Mouse (Mus musculus): Measurements from ENCODE around the gene Gm20547. TPM values are rescaled to one million over a fixed set of nuclear protein-coding genes. Genes with fewer than 3 reads are reported as not detected.
A peak's percentile ranks its signal among the peaks of the same experiment; 100 is the strongest.
"Not testable (repeated sequence)": the region's sequence is repeated elsewhere in the genome, so short reads cannot be mapped to it uniquely, and the experiment has no call there.

The Gm20547 gene
- polyA plus RNA-seq, 1 experiment from 2014 or later: not detected

DNA sequence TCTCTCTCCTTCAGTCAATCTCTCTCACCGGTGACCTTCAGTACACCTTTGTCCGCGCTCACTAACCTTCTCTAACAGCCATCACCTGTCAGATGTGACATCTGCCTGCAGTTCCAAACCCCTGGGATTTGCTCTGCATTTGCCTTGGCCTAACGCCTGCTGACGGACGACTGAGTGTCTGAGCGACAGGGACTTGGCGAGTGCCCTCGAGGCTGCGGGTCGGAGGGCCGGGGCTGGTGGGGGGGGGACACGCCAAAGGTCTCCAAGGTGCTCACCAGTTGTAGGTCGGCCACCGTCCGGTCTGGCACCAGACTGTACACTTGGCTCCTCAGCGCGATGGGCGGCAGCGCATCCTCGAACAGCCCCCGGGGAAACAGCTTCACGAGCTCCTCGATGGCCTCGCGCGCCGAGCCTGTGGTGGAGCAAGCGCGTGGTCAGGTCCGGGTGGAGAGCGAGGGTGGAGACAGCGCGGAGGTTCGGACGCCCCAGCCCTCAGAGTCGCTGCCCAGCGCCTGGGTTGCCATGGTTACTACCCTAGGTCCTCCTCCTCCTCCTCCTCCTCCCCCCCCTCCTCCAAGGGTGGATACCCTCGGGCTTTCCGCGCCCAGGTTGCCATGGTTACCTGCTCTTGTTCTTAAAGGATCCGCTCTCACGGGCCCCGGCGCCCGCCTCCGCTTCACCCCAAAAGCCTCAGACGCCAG is 45.5 kb downstream of the Gm20547 start:
- H3K4me2 ChIP-seq (ENCODE audit: low read length): peak overlapping the region; percentile 99
- H3K27ac ChIP-seq (ENCODE audit: low read depth, low read length): peak overlapping the region; percentile 84
- H3K27me3 ChIP-seq (replicated peaks; ENCODE audit: control insufficient read depth, insufficient read depth, low read length): no peaks in the 10 kb centered on the region
- 2% methylated on average over 42 of the region's 48 CpGs for WGBS
- H3K4me3 ChIP-seq (ENCODE audit: low read length): peak overlapping the region; percentile 79
- peaks cover 17% of the 10 kb centered on the region for H3K4me1 ChIP-seq (ENCODE audit: control insufficient read depth, insufficient read depth, low read depth, low read length)
- ATAC-seq: peak; percentile 86
- H3K36me3 ChIP-seq (ENCODE audit: control insufficient read depth, insufficient read depth, low read length): peaks cover 27% of the 10 kb centered on the region
- no peaks in the 10 kb centered on the region for H3K9me3 ChIP-seq (ENCODE audit: control insufficient read depth, low read length)
- peak overlapping the region; percentile 76 for H3K9ac ChIP-seq (ENCODE audit: low read depth, low read length)

DNA sequence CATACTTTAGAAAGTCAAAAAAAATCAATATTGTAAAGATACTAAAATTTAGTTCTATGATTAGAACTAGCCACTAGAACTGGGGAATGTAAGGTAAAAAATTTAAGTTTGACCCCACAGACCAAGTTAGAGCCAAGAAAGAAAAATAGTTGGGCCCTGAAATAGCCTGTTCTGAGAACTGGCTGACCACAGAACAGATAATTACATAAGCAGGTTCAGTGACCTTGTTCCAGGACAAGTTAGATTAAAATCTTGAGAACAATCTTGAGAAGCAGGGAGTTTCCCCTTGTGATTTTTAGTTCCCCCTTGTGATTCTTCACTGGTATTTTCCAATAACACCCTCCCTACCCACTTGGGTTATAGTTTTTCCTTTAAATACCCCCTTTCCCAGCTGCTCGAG is 51.1 kb downstream of the Gm20547 start:
- WGBS: 100% methylated on average over 1 of the region's 1 CpGs
- H3K4me3 ChIP-seq (ENCODE audit: low read length); H3K4me2 ChIP-seq (ENCODE audit: low read length); H3K27ac ChIP-seq (ENCODE audit: low read depth, low read length); H3K27me3 ChIP-seq (replicated peaks; ENCODE audit: control insufficient read depth, insufficient read depth, low read length); H3K4me1 ChIP-seq (ENCODE audit: control insufficient read depth, insufficient read depth, low read depth, low read length); H3K9ac ChIP-seq (ENCODE audit: low read depth, low read length); H3K9me3 ChIP-seq (ENCODE audit: control insufficient read depth, low read length); ATAC-seq: not testable (repeated sequence)
- H3K36me3 ChIP-seq (ENCODE audit: control insufficient read depth, insufficient read depth, low read length): peaks cover 23% of the 10 kb centered on the region

DNA sequence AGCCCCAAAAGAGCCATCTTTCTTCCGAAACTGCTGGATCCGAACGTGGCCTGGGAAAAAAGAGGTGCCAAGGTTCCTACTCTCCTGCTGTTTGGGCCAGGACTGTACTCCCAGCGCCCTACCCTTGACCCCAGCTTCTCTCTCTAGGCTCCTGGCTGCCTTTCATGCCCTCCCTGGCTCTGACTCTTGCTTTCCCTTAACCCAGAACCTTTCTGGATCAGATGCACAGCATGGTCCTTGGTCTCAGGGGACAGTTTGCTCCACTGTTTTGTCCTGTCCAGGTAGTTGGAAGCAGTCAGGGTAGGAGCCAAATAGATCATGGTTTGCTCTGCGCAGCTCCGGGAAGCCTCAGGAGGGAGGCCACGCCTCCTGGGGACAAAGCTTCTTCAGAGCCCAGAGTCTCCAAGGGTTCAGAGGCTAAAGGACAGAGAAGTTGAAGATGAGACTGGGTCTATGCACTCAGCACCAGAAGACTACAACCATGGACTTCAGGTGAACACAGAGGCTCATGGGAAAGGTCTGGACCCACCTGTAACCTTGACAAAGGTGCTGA is 66.9 kb downstream of the Gm20547 start:
- H3K4me3 ChIP-seq (ENCODE audit: low read length): no peak overlapping the region
- ATAC-seq: no peak
- WGBS: 79% methylated on average over 7 of the region's 7 CpGs
- H3K27ac ChIP-seq (ENCODE audit: low read depth, low read length): no peak overlapping the region
- no peaks in the 10 kb centered on the region for H3K27me3 ChIP-seq (replicated peaks; ENCODE audit: control insufficient read depth, insufficient read depth, low read length)
- no peak overlapping the region for H3K4me2 ChIP-seq (ENCODE audit: low read length)
- no peaks in the 10 kb centered on the region for H3K9me3 ChIP-seq (ENCODE audit: control insufficient read depth, low read length)
- H3K9ac ChIP-seq (ENCODE audit: low read depth, low read length): no peak overlapping the region
- no peaks in the 10 kb centered on the region for H3K36me3 ChIP-seq (ENCODE audit: control insufficient read depth, insufficient read depth, low read length)
- H3K4me1 ChIP-seq (ENCODE audit: control insufficient read depth, insufficient read depth, low read depth, low read length): no peaks in the 10 kb centered on the region

DNA sequence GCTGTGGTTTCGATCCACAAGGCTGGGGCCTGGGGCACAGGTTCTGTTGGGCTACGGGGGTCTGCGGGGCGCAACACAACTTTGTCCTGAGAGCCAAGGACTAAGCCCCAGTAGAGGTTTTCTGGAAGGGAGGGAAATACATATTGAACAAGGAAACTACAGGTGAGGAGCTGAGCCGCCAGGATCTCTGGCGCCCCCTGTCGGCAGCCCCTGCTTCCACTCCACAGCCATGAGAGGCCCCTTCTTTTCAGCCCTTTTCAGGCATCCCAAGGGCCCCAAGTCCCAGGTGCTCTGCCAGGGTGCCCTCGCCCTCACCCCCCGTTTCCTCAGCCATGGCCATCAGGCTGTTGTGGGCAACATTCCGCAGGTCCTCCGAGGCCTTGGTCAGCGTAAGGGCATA is 68.1 kb downstream of the Gm20547 start:
- H3K36me3 ChIP-seq (ENCODE audit: control insufficient read depth, insufficient read depth, low read length); H3K27me3 ChIP-seq (replicated peaks; ENCODE audit: control insufficient read depth, insufficient read depth, low read length); H3K9me3 ChIP-seq (ENCODE audit: control insufficient read depth, low read length); H3K4me3 ChIP-seq (ENCODE audit: low read length); ATAC-seq; H3K4me2 ChIP-seq (ENCODE audit: low read length); H3K9ac ChIP-seq (ENCODE audit: low read depth, low read length); H3K4me1 ChIP-seq (ENCODE audit: control insufficient read depth, insufficient read depth, low read depth, low read length); H3K27ac ChIP-seq (ENCODE audit: low read depth, low read length): not testable (repeated sequence)
- 61% methylated on average over 12 of the region's 12 CpGs for WGBS

- ATAC-seq: no peak
- H3K4me3 ChIP-seq (ENCODE audit: low read length): no peak overlapping the region
- 77% methylated on average over 15 of the region's 15 CpGs for WGBS
Measured at GRCm38 (mm10) chr17:34811275-34811674, 70.6 kb downstream of the Gm20547 start.

GRCm38 (mm10) chr17:34810811-34811210 is 71.0 kb downstream of the Gm20547 start:
- not testable (repeated sequence) for H3K9me3 ChIP-seq (ENCODE audit: control insufficient read depth, low read length); H3K36me3 ChIP-seq (ENCODE audit: control insufficient read depth, insufficient read depth, low read length); H3K27ac ChIP-seq (ENCODE audit: low read depth, low read length); H3K4me1 ChIP-seq (ENCODE audit: control insufficient read depth, insufficient read depth, low read depth, low read length); ATAC-seq; H3K4me3 ChIP-seq (ENCODE audit: low read length); H3K9ac ChIP-seq (ENCODE audit: low read depth, low read length); H3K4me2 ChIP-seq (ENCODE audit: low read length); H3K27me3 ChIP-seq (replicated peaks; ENCODE audit: control insufficient read depth, insufficient read depth, low read length)
- 89% methylated on average over 8 of the region's 8 CpGs for WGBS

More at GRCm38 (mm10) chr17:34811275-34811674, 70.6 kb downstream of the Gm20547 start:
- no peaks in the 10 kb centered on the region for H3K4me1 ChIP-seq (ENCODE audit: control insufficient read depth, insufficient read depth, low read depth, low read length)
- no peak overlapping the region for H3K27ac ChIP-seq (ENCODE audit: low read depth, low read length)
- no peak overlapping the region for H3K9ac ChIP-seq (ENCODE audit: low read depth, low read length)
- H3K27me3 ChIP-seq (replicated peaks; ENCODE audit: control insufficient read depth, insufficient read depth, low read length): no peaks in the 10 kb centered on the region
- no peaks in the 10 kb centered on the region for H3K9me3 ChIP-seq (ENCODE audit: control insufficient read depth, low read length)
- no peaks in the 10 kb centered on the region for H3K36me3 ChIP-seq (ENCODE audit: control insufficient read depth, insufficient read depth, low read length)
- no peak overlapping the region for H3K4me2 ChIP-seq (ENCODE audit: low read length)

GRCm38 (mm10) chr17:34810411-34810810 is 71.4 kb downstream of the Gm20547 start:
- H3K4me1 ChIP-seq (ENCODE audit: control insufficient read depth, insufficient read depth, low read depth, low read length); ATAC-seq; H3K27ac ChIP-seq (ENCODE audit: low read depth, low read length); H3K36me3 ChIP-seq (ENCODE audit: control insufficient read depth, insufficient read depth, low read length); H3K4me3 ChIP-seq (ENCODE audit: low read length); H3K4me2 ChIP-seq (ENCODE audit: low read length); H3K9ac ChIP-seq (ENCODE audit: low read depth, low read length); H3K9me3 ChIP-seq (ENCODE audit: control insufficient read depth, low read length); H3K27me3 ChIP-seq (replicated peaks; ENCODE audit: control insufficient read depth, insufficient read depth, low read length): not testable (repeated sequence)
- 86% methylated on average over 5 of the region's 5 CpGs for WGBS

DNA sequence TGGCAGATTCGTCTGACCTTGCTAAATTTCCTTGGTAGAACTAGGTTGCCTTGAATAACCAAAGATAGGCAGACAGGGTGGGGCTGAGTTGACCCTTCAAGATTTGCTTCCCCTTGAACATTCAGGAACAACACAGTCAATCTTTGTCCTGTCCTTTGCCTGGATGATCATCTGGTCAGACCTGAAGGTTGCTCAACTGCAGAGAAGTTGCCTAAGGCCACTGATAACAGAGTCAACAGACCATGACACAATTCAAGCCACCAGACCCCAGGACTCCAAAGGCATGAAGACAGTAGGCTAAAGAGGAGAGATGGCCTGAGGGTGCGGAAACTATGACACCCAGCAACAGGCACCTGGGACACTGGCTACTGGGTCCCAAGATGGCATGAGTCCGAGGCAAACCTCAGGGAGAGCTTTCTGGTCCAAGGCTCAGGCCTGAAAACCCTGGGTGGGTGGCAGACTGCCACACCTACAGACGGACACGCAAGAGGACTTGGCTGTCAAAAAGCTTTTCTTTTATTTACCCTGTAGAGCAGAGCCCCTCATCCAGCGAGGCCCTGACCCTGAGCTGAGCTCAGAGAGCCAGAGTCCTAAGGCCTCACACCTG is 73.1 kb downstream of the Gm20547 start:
- H3K36me3 ChIP-seq (ENCODE audit: control insufficient read depth, insufficient read depth, low read length): no peaks in the 10 kb centered on the region
- H3K9ac ChIP-seq (ENCODE audit: low read depth, low read length): no peak overlapping the region
- ATAC-seq: no peak
- 82% methylated on average over 6 of the region's 6 CpGs for WGBS
- peaks cover 2% of the 10 kb centered on the region; the same call in 1 of the 2 replicates for H3K9me3 ChIP-seq (ENCODE audit: control insufficient read depth, low read length)
- H3K27ac ChIP-seq (ENCODE audit: low read depth, low read length): no peak overlapping the region
- no peak overlapping the region for H3K4me3 ChIP-seq (ENCODE audit: low read length)
- no peak overlapping the region for H3K4me2 ChIP-seq (ENCODE audit: low read length)
- H3K27me3 ChIP-seq (replicated peaks; ENCODE audit: control insufficient read depth, insufficient read depth, low read length): no peaks in the 10 kb centered on the region
- no peaks in the 10 kb centered on the region for H3K4me1 ChIP-seq (ENCODE audit: control insufficient read depth, insufficient read depth, low read depth, low read length)

GRCm38 (mm10) chr17:34807176-34807575 is 74.7 kb downstream of the Gm20547 start:
- ATAC-seq: no peak
- Histone ChIP-seq H3K4me1 (ENCODE audit: control insufficient read depth, insufficient read depth, low read depth, low read length) (no peaks in the 10 kb centered on the region), H3K4me3 (ENCODE audit: low read length) (no peak overlapping the region), H3K27ac (ENCODE audit: low read depth, low read length) (no peak overlapping the region), H3K4me2 (ENCODE audit: low read length) (no peak overlapping the region), H3K27me3 (replicated peaks; ENCODE audit: control insufficient read depth, insufficient read depth, low read length) (no peaks in the 10 kb centered on the region), H3K9ac (ENCODE audit: low read depth, low read length) (no peak overlapping the region), H3K36me3 (ENCODE audit: control insufficient read depth, insufficient read depth, low read length) (no peaks in the 10 kb centered on the region), H3K9me3 (ENCODE audit: control insufficient read depth, low read length) (peaks cover 2% of the 10 kb centered on the region; the same call in 1 of the 2 replicates)
- WGBS: 74% methylated on average over 3 of the region's 3 CpGs

Data from hindbrain, embryonic 16.5 days (tissue).